Mouse (Mus musculus) gonadal fat pad, adult 2 months (tissue): ENCODE data around the gene 1700017D01Rik. TPM values are rescaled to one million over a fixed set of nuclear protein-coding genes. Genes with fewer than 3 reads are reported as not detected.
"Not testable (repeated sequence)": the region's sequence is repeated elsewhere in the genome, so short reads cannot be mapped to it uniquely, and the experiment has no call there.

Experiments
- DNase-seq: peaks from one replicate; pipeline ENCODE4 v3.0.0-alpha.2; 2012; ENCODE audit warnings: low read depth
- polyA plus RNA-seq: library from polyadenylated mRNA; depleted of rRNA; stranded (reverse); fragments of >200 nt; gene quantifications from 2 replicates; pipeline ENCODE4 v1.2.3, GENCODE M21; 2012; rRNA removed

Gene 1700017D01Rik
- 0.66 and 1.0 TPM in 2 replicates for polyA plus RNA-seq

- not testable (repeated sequence) for DNase-seq
Observed at GRCm38 (mm10) chr19:11130776-11131175, at the start of gene 1700017D01Rik. TSS of gene 1700017D01Rik (minus strand) at chr19:11130876.

- DNase-seq: no peak
Observed at GRCm38 (mm10) chr19:11177464-11177863, 46.8 kb upstream of the 1700017D01Rik start.

- DNase-seq: no peak
Observed at GRCm38 (mm10) chr19:11165172-11165571, 34.5 kb upstream of the 1700017D01Rik start, which contains the start of gene 1700025F22Rik. TSS of gene 1700025F22Rik (minus strand) at chr19:11165320.

GRCm38 (mm10) chr19:11157890-11158289 is 27.2 kb upstream of the 1700017D01Rik start:
- DNase-seq: not testable (repeated sequence)

GRCm38 (mm10) chr19:11135336-11135735 is 4.7 kb upstream of the 1700017D01Rik start:
- no peak for DNase-seq

- DNase-seq: no peak
Observed at GRCm38 (mm10) chr19:11134852-11135251, 4.2 kb upstream of the 1700017D01Rik start.

GRCm38 (mm10) chr19:11129702-11130101 is 974 bp downstream of the 1700017D01Rik start:
- DNase-seq: no peak

- not testable (repeated sequence) for DNase-seq
Observed at GRCm38 (mm10) chr19:11121016-11121420, 9.7 kb downstream of the 1700017D01Rik start.

- DNase-seq: no peak
Observed at GRCm38 (mm10) chr19:11119338-11119737, 11.3 kb downstream of the 1700017D01Rik start.

- no peak for DNase-seq
Observed at GRCm38 (mm10) chr19:11107746-11108145, 22.9 kb downstream of the 1700017D01Rik start.

- no peak for DNase-seq
Observed at GRCm38 (mm10) chr19:11101880-11102279, 28.8 kb downstream of the 1700017D01Rik start.

- no peak for DNase-seq
Observed at GRCm38 (mm10) chr19:11098401-11098800, 32.3 kb downstream of the 1700017D01Rik start.

- not testable (repeated sequence) for DNase-seq
Observed at GRCm38 (mm10) chr19:11092131-11092530, 38.5 kb downstream of the 1700017D01Rik start.

GRCm38 (mm10) chr19:11080934-11081333 is 49.7 kb downstream of the 1700017D01Rik start, which contains the start of gene Ms4a8a:
TSS of gene Ms4a8a (minus strand) at chr19:11081102.
- no peak for DNase-seq

GRCm38 (mm10) chr19:11070364-11070763 is 60.3 kb downstream of the 1700017D01Rik start:
- no peak for DNase-seq

- DNase-seq: no peak
Observed at GRCm38 (mm10) chr19:11065202-11065875, 65.3 kb downstream of the 1700017D01Rik start.

- DNase-seq: no peak
Observed at GRCm38 (mm10) chr19:11060900-11061299, 69.8 kb downstream of the 1700017D01Rik start.

GRCm38 (mm10) chr19:11059967-11060366 is 70.7 kb downstream of the 1700017D01Rik start:
- DNase-seq: no peak

GRCm38 (mm10) chr19:11055700-11056099 is 75.0 kb downstream of the 1700017D01Rik start:
- DNase-seq: not testable (repeated sequence)

GRCm38 (mm10) chr19:11053277-11053676 is 77.4 kb downstream of the 1700017D01Rik start:
- DNase-seq: no peak

- no peak for DNase-seq
Observed at GRCm38 (mm10) chr19:11052877-11053276, 77.8 kb downstream of the 1700017D01Rik start.

GRCm38 (mm10) chr19:11050286-11050685 is 80.4 kb downstream of the 1700017D01Rik start:
- DNase-seq: no peak

GRCm38 (mm10) chr19:11049426-11049825 is 81.2 kb downstream of the 1700017D01Rik start:
- DNase-seq: no peak
